Comparison of ENCODE assay signal across 8 mouse cellular contexts in genomic region chr2:156110627-156111357, GRCm38 (mm10). TPM values are rescaled to one million over a fixed set of nuclear protein-coding genes. Genes with fewer than 3 reads are reported as not detected.
A peak's percentile ranks its signal among the peaks of the same experiment; 100 is the strongest.
DNase-seq lines count a peak whose midpoint lies in the region; ATAC-seq and TF ChIP-seq lines count a peak whose summit lies in the region.

No protein-coding gene starts in this region.

- no peaks in the 10 kb centered on the region for H3K4me1 ChIP-seq in ES-Bruce4 (ENCODE audit: control insufficient read depth, insufficient read depth, low read length)
- peaks cover 18% of the 10 kb centered on the region for H3K4me1 ChIP-seq in hindbrain, embryonic 10.5 days (replicated peaks)
- H3K4me1 ChIP-seq in liver, embryonic 12.5 days = peaks cover 45% of the 10 kb centered on the region

- no peak for TF ChIP-seq CTCF in ES-Bruce4 (IDR thresholded peaks at IDR 0.05; ENCODE audit: low read depth, low read length)

- peak; percentile 7 for DNase-seq in heart, adult 8-10 months (ENCODE audit: low spot score)
- no peak for DNase-seq in heart, adult 11 months
- peak; percentile 67 for DNase-seq in embryo, embryonic 10.5 days (ENCODE audit: low spot score)
- peak; percentile 57 for DNase-seq in hindbrain, embryonic 10.5 days (ENCODE audit: low spot score)
- peak; percentile 59 for DNase-seq in retina, embryonic 14.5 days (ENCODE audit: low spot score)
- DNase-seq in urinary bladder, postnatal 36 days (ENCODE audit: low spot score in 2 of 2) = no peak

- H3K27me3 ChIP-seq in ES-Bruce4 (ENCODE audit: control insufficient read depth, insufficient read depth, low read length, poor library complexity, severe bottlenecking) = no peaks in the 10 kb centered on the region
- H3K27me3 ChIP-seq in hindbrain, embryonic 10.5 days (ENCODE audit: insufficient read depth, poor library complexity, severe bottlenecking) = no peaks in the 10 kb centered on the region
- no peaks in the 10 kb centered on the region for H3K27me3 ChIP-seq in liver, embryonic 12.5 days (replicated peaks)

- peaks cover 3% of the 10 kb centered on the region for H3K36me3 ChIP-seq in ES-Bruce4 (ENCODE audit: control insufficient read depth, insufficient read depth, low read length, poor library complexity, severe bottlenecking)
- peaks cover 38% of the 10 kb centered on the region for H3K36me3 ChIP-seq in hindbrain, embryonic 10.5 days
- peaks cover 22% of the 10 kb centered on the region; the same call in 1 of the 2 replicates for H3K36me3 ChIP-seq in liver, embryonic 12.5 days

- peak overlapping the region; percentile 79 for H3K4me2 ChIP-seq in liver, embryonic 12.5 days

- no peak for TF ChIP-seq POLR2A in ES-Bruce4 (IDR thresholded peaks at IDR 0.05; ENCODE audit: insufficient read depth, low read length)

- peak overlapping the region; percentile 60 for H3K27ac ChIP-seq in ES-Bruce4 (ENCODE audit: insufficient read depth, low read length)
- H3K27ac ChIP-seq in hindbrain, embryonic 10.5 days = peak overlapping the region; percentile 99
- peak overlapping the region; percentile 91 for H3K27ac ChIP-seq in liver, embryonic 12.5 days

- 1% methylated on average over 16 of the region's 16 CpGs for WGBS in hindbrain, embryonic 10.5 days
- 3% methylated on average over 16 of the region's 16 CpGs for WGBS in liver, embryonic 12.5 days (ENCODE audit: insufficient replicate concordance)

- peak overlapping the region; percentile 97 for H3K9ac ChIP-seq in ES-Bruce4 (ENCODE audit: low read depth, poor library complexity, severe bottlenecking)
- H3K9ac ChIP-seq in liver, embryonic 12.5 days = peak overlapping the region; percentile 94

- TF ChIP-seq EP300 in ES-Bruce4 (IDR thresholded peaks at IDR 0.05; ENCODE audit: insufficient read depth, low read depth, low read length) = no peak

- peak overlapping the region; percentile 97 for H3K4me3 ChIP-seq in ES-Bruce4 (ENCODE audit: low read depth, low read length)
- peak overlapping the region; percentile 90 for H3K4me3 ChIP-seq in hindbrain, embryonic 10.5 days
- H3K4me3 ChIP-seq in liver, embryonic 12.5 days = peak overlapping the region; percentile 95

- peak; percentile 73 for ATAC-seq in liver, embryonic 12.5 days

- H3K9me3 ChIP-seq in ES-Bruce4 (replicated peaks; ENCODE audit: control insufficient read depth, insufficient read depth, low read length, poor library complexity, severe bottlenecking) = peaks cover 6% of the 10 kb centered on the region
- no peaks in the 10 kb centered on the region for H3K9me3 ChIP-seq in hindbrain, embryonic 10.5 days
- H3K9me3 ChIP-seq in liver, embryonic 12.5 days (replicated peaks) = no peaks in the 10 kb centered on the region

RNA-seq across cellular contexts. Expression of gene Cpne1, which starts 1.0 kb away (rescaled TPM):
- 10 to 100 TPM in 3 of 4 experiments, 1 to 10 TPM in 1; 9.4 to 13.7 (median 11.9) TPM for total RNA-seq in heart, adult 8-10 months (2022)
- polyA plus RNA-seq in ES-Bruce4 (2011; ENCODE audit: insufficient read depth, insufficient read length, low read depth, missing spikeins) = 34.4 and 50.7 TPM in 2 replicates
- 51.4 and 68.0 TPM in 2 replicates for polyA plus RNA-seq in hindbrain, embryonic 10.5 days (2016; fragmentation: Nextera tagmentation; extraction: Ambion mirVana)
- 36.2 and 37.6 TPM in 2 replicates for polyA plus RNA-seq in liver, embryonic 12.5 days (2016; fragmentation: Nextera tagmentation; extraction: Ambion mirVana)

RNA-seq across cellular contexts. Expression of gene Rbm12, which starts 1.0 kb away (rescaled TPM):
- total RNA-seq in heart, adult 8-10 months (2022) = 10 to 100 TPM in 2 of 4 experiments, 1 to 10 TPM in 2; 8.4 to 20.4 (median 13.6) TPM
- polyA plus RNA-seq in ES-Bruce4 (2011; ENCODE audit: insufficient read depth, insufficient read length, low read depth, missing spikeins) = 64.5 and 78.1 TPM in 2 replicates
- 42.6 and 47.4 TPM in 2 replicates for polyA plus RNA-seq in hindbrain, embryonic 10.5 days (2016; fragmentation: Nextera tagmentation; extraction: Ambion mirVana)
- 15.5 and 17.2 TPM in 2 replicates for polyA plus RNA-seq in liver, embryonic 12.5 days (2016; fragmentation: Nextera tagmentation; extraction: Ambion mirVana)

RNA-seq across cellular contexts. Expression of gene Gm28036, which starts 16.1 kb away (rescaled TPM):
- total RNA-seq in heart, adult 8-10 months (2022) = 10 to 100 TPM in 2 of 4 experiments, 1 to 10 TPM in 2; 9.4 to 12.1 (median 10.2) TPM
- polyA plus RNA-seq in ES-Bruce4 (2011; ENCODE audit: insufficient read depth, insufficient read length, low read depth, missing spikeins) = 43.0 and 52.2 TPM in 2 replicates
- polyA plus RNA-seq in hindbrain, embryonic 10.5 days (2016; fragmentation: Nextera tagmentation; extraction: Ambion mirVana) = 22.5 and 27.2 TPM in 2 replicates
- 11.1 and 11.6 TPM in 2 replicates for polyA plus RNA-seq in liver, embryonic 12.5 days (2016; fragmentation: Nextera tagmentation; extraction: Ambion mirVana)

RNA-seq across cellular contexts. Expression of gene Romo1, which starts 33.0 kb away (rescaled TPM):
- 100 to 1,000 TPM; 303 to 403 (median 332) TPM for total RNA-seq in heart, adult 8-10 months (2022)
- polyA plus RNA-seq in ES-Bruce4 (2011; ENCODE audit: insufficient read depth, insufficient read length, low read depth, missing spikeins) = 83.8 and 109 TPM in 2 replicates
- polyA plus RNA-seq in hindbrain, embryonic 10.5 days (2016; fragmentation: Nextera tagmentation; extraction: Ambion mirVana) = 438 and 481 TPM in 2 replicates
- polyA plus RNA-seq in liver, embryonic 12.5 days (2016; fragmentation: Nextera tagmentation; extraction: Ambion mirVana) = 302 and 311 TPM in 2 replicates

RNA-seq across cellular contexts. Expression of gene Nfs1, which starts 33.2 kb away (rescaled TPM):
- total RNA-seq in heart, adult 8-10 months (2022) = 100 to 1,000 TPM; 104 to 115 (median 107) TPM
- polyA plus RNA-seq in ES-Bruce4 (2011; ENCODE audit: insufficient read depth, insufficient read length, low read depth, missing spikeins) = 35.8 and 41.7 TPM in 2 replicates
- polyA plus RNA-seq in hindbrain, embryonic 10.5 days (2016; fragmentation: Nextera tagmentation; extraction: Ambion mirVana) = 41.6 and 43.5 TPM in 2 replicates
- polyA plus RNA-seq in liver, embryonic 12.5 days (2016; fragmentation: Nextera tagmentation; extraction: Ambion mirVana) = 70.7 and 72.0 TPM in 2 replicates

Comparison
In these comparisons a context has a peak if more than half of its experiments do, and no peak if none do; other contexts are left out.
1. DNase-seq: peak in heart, adult 8-10 months (single experiment), embryo, embryonic 10.5 days (single experiment), hindbrain, embryonic 10.5 days (single experiment) and retina, embryonic 14.5 days (single experiment); none in heart, adult 11 months (single experiment) and urinary bladder, postnatal 36 days (0 of 2).
2. Peak in every context shown above with its lines, with median percentiles within 50 percentile points of each other: H3K27ac ChIP-seq and H3K4me3 ChIP-seq.